Mouse (Mus musculus) bone marrow, adult 2 months (tissue): ENCODE measurements around the gene Chrm2. TPM values are rescaled to one million over a fixed set of nuclear protein-coding genes. Genes with fewer than 3 reads are reported as not detected.

Experiments
- H3K27ac ChIP-seq: fragments of 200-500 bp; 2 replicates; pipeline ENCODE4 v1.5.1; 2012; ENCODE audit warnings: low read depth, mild to moderate bottlenecking, control low read depth, inconsistent platforms, low read length; ENCODE audit not compliant: control insufficient read depth, poor library complexity, insufficient read depth
- H3K4me1 ChIP-seq: fragments of 200-500 bp; 2 replicates; pipeline ENCODE4 v1.6.1; 2011; ENCODE audit warnings: low read length; ENCODE audit not compliant: control insufficient read depth, insufficient read depth
- H3K4me3 ChIP-seq: fragments of 200-500 bp; replicated peaks from 2 replicates; pipeline ENCODE3; 2011; ENCODE audit warnings: mild to moderate bottlenecking, low read depth, low read length, control low read depth; ENCODE audit not compliant: control insufficient read depth
- CTCF ChIP-seq: fragments of 200-500 bp; IDR thresholded peaks from 2 replicates; pipeline ENCODE4 v1.5.1; 2011; ENCODE audit warnings: low read length, control low read depth; ENCODE audit not compliant: control insufficient read depth, insufficient read depth
- POLR2A ChIP-seq: fragments of 200-500 bp; IDR thresholded peaks from 2 replicates; pipeline ENCODE4 v1.6.1; 2011; ENCODE audit warnings: low read depth, mild to moderate bottlenecking, control low read depth, low read length, borderline replicate concordance; ENCODE audit not compliant: control insufficient read depth
- WGBS: fragments of 180-500 bp; shearing (Covaris S2); methylation state at CpG from one replicate; pipeline ENCODE4 v1.1.7; 2018; 5-methylcytosine and 5-hydroxymethylcytosine counted together
- polyA plus RNA-seq: library from polyadenylated mRNA; stranded (reverse); fragments of >200 nt; gene quantifications from 2 replicates; pipeline ENCODE4 v1.2.4, GENCODE M21; 2011; ENCODE audit warnings: low replicate concordance; ENCODE audit not compliant: missing spikeins, insufficient read depth, insufficient read length

Gene Chrm2
- polyA plus RNA-seq, result not detected in 2 replicates

GRCm38 (mm10) chr6:36387612-36388400 is at the start of gene Chrm2:
Chrm2 (plus strand) TSS chr6:36388084.
- TF ChIP-seq POLR2A (no peak), CTCF (no peak)
- H3K4me3 ChIP-seq, result peak within 1 kb of the TSS; percentile 4

GRCm38 (mm10) chr6:36373983-36374382 is 13.9 kb upstream of the Chrm2 start:
- H3K27ac ChIP-seq, result no peak overlapping the region
- H3K4me3 ChIP-seq, result no peak overlapping the region
- H3K4me1 ChIP-seq, result no peaks in the 10 kb centered on the region
- TF ChIP-seq POLR2A (no peak), CTCF (no peak)
- 63% methylated on average over 2 of the region's 2 CpGs for WGBS

More at GRCm38 (mm10) chr6:36387612-36388400, at the start of gene Chrm2:
- Histone ChIP-seq H3K4me1 (no peaks in the 10 kb centered on the region), H3K27ac (no peak within 1 kb of the TSS)
- WGBS, result 4% methylated on average over 30 of the region's 30 CpGs

- no peak for TF ChIP-seq POLR2A
- TF ChIP-seq CTCF, result no peak
- Histone ChIP-seq H3K4me1 (no peaks in the 10 kb centered on the region), H3K4me3 (no peak overlapping the region), H3K27ac (no peak overlapping the region)
- WGBS, result 51% methylated on average over 4 of the region's 4 CpGs
Observed at GRCm38 (mm10) chr6:36377936-36378335, 9.9 kb upstream of the Chrm2 start.

- Histone ChIP-seq H3K4me1 (no peaks in the 10 kb centered on the region), H3K4me3 (no peak overlapping the region), H3K27ac (no peak overlapping the region)
- WGBS, result 48% methylated on average over 3 of the region's 3 CpGs
- TF ChIP-seq CTCF (no peak), POLR2A (no peak)
Observed at GRCm38 (mm10) chr6:36384102-36384501, 3.8 kb upstream of the Chrm2 start.

- Histone ChIP-seq H3K27ac (no peak overlapping the region), H3K4me1 (no peaks in the 10 kb centered on the region), H3K4me3 (no peak overlapping the region)
- no peak for TF ChIP-seq CTCF
- TF ChIP-seq POLR2A, result no peak
- WGBS, result 4% methylated on average over 36 of the region's 36 CpGs
Observed at GRCm38 (mm10) chr6:36388401-36389259, 746 bp downstream of the Chrm2 start.

- no peaks in the 10 kb centered on the region for H3K4me1 ChIP-seq
- H3K27ac ChIP-seq, result no peak overlapping the region
- TF ChIP-seq CTCF (no peak), POLR2A (no peak)
- 32% methylated on average over 20 of the region's 20 CpGs for WGBS
- H3K4me3 ChIP-seq, result no peak overlapping the region
Observed at GRCm38 (mm10) chr6:36389260-36389965, 1.5 kb downstream of the Chrm2 start.

- TF ChIP-seq POLR2A, result no peak
- TF ChIP-seq CTCF, result no peak
- no peaks in the 10 kb centered on the region for H3K4me1 ChIP-seq
- no peak overlapping the region for H3K4me3 ChIP-seq
- 58% methylated on average over 4 of the region's 4 CpGs for WGBS
- no peak overlapping the region for H3K27ac ChIP-seq
Observed at GRCm38 (mm10) chr6:36393705-36394104, 5.8 kb downstream of the Chrm2 start.
